Mouse (Mus musculus): ENCODE results near the gene Mt2. TPM values are rescaled to one million over a fixed set of nuclear protein-coding genes. Genes with fewer than 3 reads are reported as not detected.
"Not testable (repeated sequence)": the region's sequence is repeated elsewhere in the genome, so short reads cannot be mapped to it uniquely, and the experiment has no call there.

Gene Mt2
- polyA plus RNA-seq, 1 experiment from 2014 or later, result 26.6 TPM

DNA sequence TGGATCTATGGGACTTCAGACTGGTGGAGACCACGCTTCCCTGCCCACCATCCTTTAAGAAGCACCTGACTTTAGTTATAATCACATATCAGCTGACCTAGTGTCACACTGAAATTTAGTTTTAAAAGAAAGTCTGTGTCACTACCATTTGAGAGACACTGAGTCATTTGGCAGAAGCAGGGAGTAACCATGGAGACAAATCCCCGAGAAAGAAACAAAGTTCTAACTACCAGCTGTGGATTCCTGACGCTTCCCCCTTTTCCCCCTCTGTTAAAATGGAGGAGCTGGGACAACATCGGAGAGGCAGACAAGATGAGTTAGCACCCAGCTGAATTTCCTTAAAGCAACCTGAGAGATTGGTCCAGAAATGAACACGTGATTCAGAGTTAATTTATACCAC lies 24.2 kb upstream of the Mt2 start:
- Histone ChIP-seq H3K4me1 (peaks cover 6% of the 10 kb centered on the region; the same call in 1 of the 2 replicates), H3K9ac (no peak overlapping the region), H3K9me3 (no peaks in the 10 kb centered on the region), H3K4me2 (no peak overlapping the region), H3K36me3 (no peaks in the 10 kb centered on the region), H3K27ac (no peak overlapping the region), H3K27me3 (peaks cover 14% of the 10 kb centered on the region; the same call in 1 of the 2 replicates), H3K4me3 (no peak overlapping the region)
- no peak for ATAC-seq (ENCODE audit: borderline replicate concordance, extremely low read depth, low FRiP score, low TSS enrichment)
- 22% methylated on average over 5 of the region's 5 CpGs for WGBS

DNA sequence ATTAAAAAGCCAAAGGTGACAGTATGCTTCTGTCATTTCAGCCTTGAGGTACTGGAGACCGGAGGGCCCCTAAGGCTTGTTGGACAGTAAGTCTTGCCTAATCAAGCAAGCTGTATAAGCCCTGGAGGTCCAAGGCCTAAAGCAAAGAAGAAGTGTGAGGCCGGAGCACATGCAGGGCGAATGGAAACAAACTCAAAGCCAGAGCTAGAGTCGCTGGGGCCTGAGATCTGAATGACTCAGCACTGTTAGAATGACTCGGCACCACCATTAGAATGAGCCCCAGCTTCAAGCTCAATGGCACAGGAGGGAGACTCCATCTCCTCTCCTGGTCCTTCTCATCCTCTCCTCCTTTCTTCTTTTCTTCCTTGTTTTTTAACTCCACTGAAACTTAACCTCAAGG lies 21.5 kb upstream of the Mt2 start:
- no peak for ATAC-seq (ENCODE audit: borderline replicate concordance, extremely low read depth, low FRiP score, low TSS enrichment)
- 76% methylated on average over 5 of the region's 5 CpGs for WGBS
- H3K36me3 ChIP-seq, result no peaks in the 10 kb centered on the region

DNA sequence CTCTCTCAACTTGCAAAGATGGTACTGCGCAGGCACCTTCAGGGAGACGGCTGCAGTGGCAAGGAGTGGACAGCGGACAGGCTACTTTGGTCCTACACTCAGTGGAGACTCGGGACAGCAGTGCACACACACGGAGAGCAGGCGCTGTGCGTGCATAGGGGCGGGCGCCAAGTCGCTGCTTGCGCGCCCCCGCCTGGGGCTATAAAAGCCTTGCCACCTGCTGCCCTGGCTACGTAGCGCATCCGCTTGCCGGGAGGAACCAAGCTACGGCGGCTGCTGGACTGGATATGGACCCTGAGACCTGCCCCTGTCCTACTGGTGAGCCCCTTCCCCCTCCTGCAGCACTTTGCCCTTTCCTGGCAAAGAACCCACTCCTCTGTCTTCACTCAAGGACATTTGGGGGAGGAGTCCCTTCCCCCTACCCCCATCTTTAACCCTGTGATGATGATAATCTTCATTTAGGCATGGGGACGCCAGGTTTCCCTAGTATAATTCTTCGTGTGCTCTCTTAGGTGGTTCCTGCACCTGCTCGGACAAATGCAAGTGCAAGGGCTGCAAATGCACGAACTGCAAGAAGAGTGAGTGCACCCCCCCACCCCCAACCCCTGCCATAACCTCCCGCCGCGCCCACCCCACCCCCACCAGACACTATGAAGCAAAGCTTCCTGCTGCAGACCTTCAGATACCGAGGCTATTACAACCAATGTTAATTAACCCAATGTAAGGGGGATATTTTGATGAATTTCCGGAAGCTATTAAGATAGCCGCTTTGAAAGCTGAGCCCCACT lies 19.8 kb upstream of the Mt2 start, which contains the start of gene Mt3:
Gene Mt3, plus strand, starts transcription at position 95 of the 788 bp plus-strand sequence.
- peak; percentile 77 for ATAC-seq (ENCODE audit: borderline replicate concordance, extremely low read depth, low FRiP score, low TSS enrichment)
- Histone ChIP-seq H3K27me3 (peaks cover 14% of the 10 kb centered on the region; the same call in 1 of the 2 replicates), H3K4me1 (peaks cover 28% of the 10 kb centered on the region), H3K27ac (no peak within 1 kb of the TSS), H3K4me3 (peak within 1 kb of the TSS; percentile 23), H3K9me3 (no peaks in the 10 kb centered on the region), H3K4me2 (peak within 1 kb of the TSS; percentile 57), H3K36me3 (no peaks in the 10 kb centered on the region), H3K9ac (no peak within 1 kb of the TSS)
- WGBS, result 4% methylated on average over 29 of the region's 29 CpGs

More for the DNA sequence above, 21.5 kb upstream of the Mt2 start:
- no peak overlapping the region for H3K27ac ChIP-seq
- no peaks in the 10 kb centered on the region for H3K9me3 ChIP-seq
- peaks cover 14% of the 10 kb centered on the region; the same call in 1 of the 2 replicates for H3K27me3 ChIP-seq
- H3K9ac ChIP-seq, result no peak overlapping the region
- H3K4me3 ChIP-seq, result no peak overlapping the region
- peaks cover 24% of the 10 kb centered on the region for H3K4me1 ChIP-seq
- no peak overlapping the region for H3K4me2 ChIP-seq

DNA sequence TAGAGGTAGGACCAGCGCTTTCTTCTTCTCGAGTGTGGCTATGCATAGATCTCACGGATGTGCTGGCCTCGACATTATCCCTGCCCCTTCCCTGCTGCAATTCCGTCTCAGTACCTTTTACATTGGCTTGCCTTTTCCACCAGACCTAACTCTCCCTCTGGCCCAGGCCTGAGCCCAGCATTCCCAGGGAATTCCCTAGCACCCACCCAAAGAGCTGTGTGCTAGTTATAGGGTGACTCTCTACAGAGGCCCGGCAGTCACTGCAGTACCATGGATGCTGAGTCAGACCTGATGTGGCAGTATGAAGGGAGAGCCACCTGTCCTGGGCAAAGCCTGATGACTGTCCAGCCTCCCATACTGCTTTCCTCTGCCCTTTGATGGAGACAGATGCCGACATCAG lies 19.0 kb upstream of the Mt2 start:
- Histone ChIP-seq H3K4me1 (peaks cover 28% of the 10 kb centered on the region), H3K27me3 (peaks cover 14% of the 10 kb centered on the region; the same call in 1 of the 2 replicates), H3K9ac (no peak overlapping the region), H3K4me2 (peak overlapping the region; percentile 57), H3K4me3 (no peak overlapping the region), H3K27ac (no peak overlapping the region), H3K9me3 (no peaks in the 10 kb centered on the region), H3K36me3 (no peaks in the 10 kb centered on the region)
- ATAC-seq (ENCODE audit: borderline replicate concordance, extremely low read depth, low FRiP score, low TSS enrichment), result no peak
- WGBS, result 30% methylated on average over 7 of the region's 7 CpGs

DNA sequence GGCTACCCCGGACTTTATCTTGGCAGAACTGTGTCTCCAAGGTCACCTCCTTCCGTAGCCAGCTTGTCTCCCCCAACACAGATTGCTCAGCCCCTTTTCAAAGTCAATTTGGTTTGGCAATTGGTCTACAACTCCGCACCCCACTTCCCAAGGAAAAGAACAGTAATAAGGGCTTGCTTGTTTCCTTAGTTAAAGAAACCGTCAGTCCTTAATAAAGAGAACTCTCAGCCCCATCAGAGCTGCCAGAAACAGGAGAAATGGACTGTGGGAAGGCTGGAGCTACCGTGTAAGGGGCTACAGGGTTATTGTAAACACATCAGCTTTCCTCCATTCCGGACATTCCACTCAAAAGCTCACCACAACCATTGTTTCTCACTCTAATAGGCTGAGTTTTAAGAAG lies 17.9 kb upstream of the Mt2 start:
- Histone ChIP-seq H3K27ac (no peak overlapping the region), H3K9me3 (no peaks in the 10 kb centered on the region), H3K9ac (no peak overlapping the region), H3K36me3 (no peaks in the 10 kb centered on the region), H3K4me3 (no peak overlapping the region), H3K4me1 (peaks cover 28% of the 10 kb centered on the region), H3K4me2 (no peak overlapping the region), H3K27me3 (peaks cover 14% of the 10 kb centered on the region; the same call in 1 of the 2 replicates)
- ATAC-seq (ENCODE audit: borderline replicate concordance, extremely low read depth, low FRiP score, low TSS enrichment), result no peak
- WGBS, result 20% methylated on average over 6 of the region's 6 CpGs

DNA sequence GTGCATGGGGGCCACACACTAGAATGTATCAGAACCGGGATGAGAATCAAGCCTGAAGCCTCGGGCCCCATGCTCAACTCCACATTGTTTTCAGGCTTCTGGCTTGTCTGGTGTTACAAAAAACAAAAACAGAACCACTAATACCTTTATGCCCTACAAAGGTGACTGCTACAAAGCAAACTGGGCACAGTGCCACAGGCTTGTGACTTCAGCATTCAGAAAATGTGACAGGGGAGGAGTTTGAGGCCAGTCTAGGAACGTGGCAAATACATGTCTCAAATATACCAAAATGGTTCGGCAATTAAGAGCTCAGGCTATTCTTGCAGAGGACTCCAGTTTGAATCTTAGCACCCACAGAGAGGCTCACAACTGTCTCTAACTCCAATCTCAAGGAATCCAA lies 16.4 kb upstream of the Mt2 start:
- 63% methylated on average over 4 of the region's 4 CpGs for WGBS
- no peak overlapping the region for H3K4me3 ChIP-seq
- no peak overlapping the region for H3K9ac ChIP-seq
- H3K27ac ChIP-seq, result no peak overlapping the region
- no peaks in the 10 kb centered on the region for H3K36me3 ChIP-seq
- no peak overlapping the region for H3K4me2 ChIP-seq
- H3K4me1 ChIP-seq, result peaks cover 28% of the 10 kb centered on the region
- peaks cover 14% of the 10 kb centered on the region; the same call in 1 of the 2 replicates for H3K27me3 ChIP-seq
- ATAC-seq (ENCODE audit: borderline replicate concordance, extremely low read depth, low FRiP score, low TSS enrichment), result no peak
- no peaks in the 10 kb centered on the region for H3K9me3 ChIP-seq

DNA sequence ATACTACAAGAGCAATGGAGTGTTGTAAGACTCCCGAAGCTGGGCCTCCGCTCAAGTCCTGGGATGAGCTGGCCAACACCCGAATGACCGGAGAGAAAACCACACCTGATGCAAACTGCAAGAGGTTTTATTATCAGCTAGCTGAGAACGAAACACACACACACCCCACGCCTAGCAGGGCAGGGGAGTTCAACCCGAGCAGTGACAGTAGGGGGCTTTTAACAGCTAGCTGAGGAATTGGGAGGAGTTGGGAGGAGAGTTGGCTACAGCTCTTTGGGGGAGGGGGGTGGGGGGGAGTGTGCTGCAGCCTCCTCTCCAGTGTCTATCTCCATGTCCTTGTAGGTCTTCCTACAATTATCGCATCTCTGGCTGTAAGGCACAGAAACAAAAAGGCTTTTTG lies 6.7 kb upstream of the Mt2 start:
- WGBS, result 59% methylated on average over 8 of the region's 8 CpGs
- H3K4me1 ChIP-seq; H3K4me2 ChIP-seq; H3K4me3 ChIP-seq; H3K9ac ChIP-seq; H3K27ac ChIP-seq; H3K9me3 ChIP-seq; ATAC-seq (ENCODE audit: borderline replicate concordance, extremely low read depth, low FRiP score, low TSS enrichment); H3K36me3 ChIP-seq: not testable (repeated sequence)
- H3K27me3 ChIP-seq, result peaks cover 13% of the 10 kb centered on the region

DNA sequence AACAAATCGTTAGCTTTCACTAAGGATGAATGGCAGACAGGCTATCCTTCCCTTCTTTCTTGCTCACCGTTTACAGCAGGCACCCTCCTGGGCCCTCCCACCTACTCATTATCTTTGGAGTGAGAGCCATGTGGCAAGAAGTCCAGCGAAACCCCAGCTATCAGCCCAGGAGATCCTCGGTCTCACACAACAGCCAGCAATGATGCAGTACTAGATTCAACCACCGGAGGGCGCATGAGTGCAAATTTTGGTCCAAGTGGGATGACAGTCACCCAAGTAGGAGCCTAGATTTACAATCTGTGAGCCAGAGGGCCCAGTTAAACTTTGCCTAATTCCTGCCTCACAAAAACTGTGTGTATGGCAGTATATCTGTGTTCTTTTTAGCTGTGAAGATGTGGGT lies 5.2 kb upstream of the Mt2 start:
- no peak overlapping the region for H3K4me3 ChIP-seq
- no peaks in the 10 kb centered on the region for H3K9me3 ChIP-seq
- no peak overlapping the region for H3K27ac ChIP-seq
- no peak overlapping the region for H3K9ac ChIP-seq
- H3K4me1 ChIP-seq, result peaks cover 14% of the 10 kb centered on the region
- no peak for ATAC-seq (ENCODE audit: borderline replicate concordance, extremely low read depth, low FRiP score, low TSS enrichment)
- peaks cover 28% of the 10 kb centered on the region for H3K27me3 ChIP-seq
- 9% methylated on average over 6 of the region's 6 CpGs for WGBS
- H3K4me2 ChIP-seq, result no peak overlapping the region
- no peaks in the 10 kb centered on the region for H3K36me3 ChIP-seq

DNA sequence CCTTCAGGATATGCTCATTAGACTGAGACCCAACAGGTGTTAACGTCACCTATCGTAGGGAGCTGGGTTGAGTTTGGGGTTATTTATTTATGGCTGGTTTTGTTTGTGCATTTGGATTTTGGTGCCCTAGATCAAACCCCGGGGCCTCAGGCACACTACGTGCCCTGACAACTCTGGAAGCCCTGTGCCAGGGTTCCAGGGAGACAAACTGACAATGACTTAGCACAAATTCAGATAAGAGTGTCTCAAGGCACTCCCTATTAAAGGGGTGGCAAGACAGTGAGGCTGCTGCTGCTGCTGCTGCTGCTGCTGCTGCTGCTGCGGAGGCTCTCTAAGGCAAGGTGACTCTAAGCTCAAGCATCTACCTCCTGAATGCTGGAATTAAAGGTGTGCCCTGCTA lies 2.9 kb upstream of the Mt2 start:
- Histone ChIP-seq H3K9ac (no peak overlapping the region), H3K9me3 (no peaks in the 10 kb centered on the region), H3K4me2 (no peak overlapping the region), H3K27ac (no peak overlapping the region), H3K4me3 (no peak overlapping the region), H3K27me3 (peaks cover 51% of the 10 kb centered on the region), H3K4me1 (peaks cover 26% of the 10 kb centered on the region), H3K36me3 (no peaks in the 10 kb centered on the region)
- no peak for ATAC-seq (ENCODE audit: borderline replicate concordance, extremely low read depth, low FRiP score, low TSS enrichment)
- 83% methylated on average over 5 of the region's 5 CpGs for WGBS

DNA sequence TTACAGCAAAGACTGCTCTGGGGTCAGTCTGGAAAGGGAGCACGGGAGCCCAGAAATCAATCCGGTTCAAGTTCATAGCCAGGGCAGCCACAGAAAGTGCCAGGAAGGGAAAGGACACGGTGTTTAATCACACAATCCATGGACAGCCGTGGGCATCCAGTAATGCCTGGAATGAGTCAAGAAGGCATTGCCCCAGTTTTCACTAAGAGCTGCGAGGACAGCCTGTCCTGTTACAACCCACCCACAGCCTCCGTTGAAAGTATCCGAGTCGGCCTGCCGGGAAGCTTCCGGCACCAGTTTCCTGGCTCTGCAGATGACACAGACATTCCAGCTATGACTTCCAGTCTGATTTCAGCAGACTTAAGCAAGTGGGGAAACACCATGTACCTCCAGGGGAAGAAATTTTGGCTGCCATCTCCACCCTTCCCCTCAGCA lies 1.1 kb upstream of the Mt2 start:
- Histone ChIP-seq H3K27me3 (peaks cover 68% of the 10 kb centered on the region), H3K9ac (no peak overlapping the region)

DNA sequence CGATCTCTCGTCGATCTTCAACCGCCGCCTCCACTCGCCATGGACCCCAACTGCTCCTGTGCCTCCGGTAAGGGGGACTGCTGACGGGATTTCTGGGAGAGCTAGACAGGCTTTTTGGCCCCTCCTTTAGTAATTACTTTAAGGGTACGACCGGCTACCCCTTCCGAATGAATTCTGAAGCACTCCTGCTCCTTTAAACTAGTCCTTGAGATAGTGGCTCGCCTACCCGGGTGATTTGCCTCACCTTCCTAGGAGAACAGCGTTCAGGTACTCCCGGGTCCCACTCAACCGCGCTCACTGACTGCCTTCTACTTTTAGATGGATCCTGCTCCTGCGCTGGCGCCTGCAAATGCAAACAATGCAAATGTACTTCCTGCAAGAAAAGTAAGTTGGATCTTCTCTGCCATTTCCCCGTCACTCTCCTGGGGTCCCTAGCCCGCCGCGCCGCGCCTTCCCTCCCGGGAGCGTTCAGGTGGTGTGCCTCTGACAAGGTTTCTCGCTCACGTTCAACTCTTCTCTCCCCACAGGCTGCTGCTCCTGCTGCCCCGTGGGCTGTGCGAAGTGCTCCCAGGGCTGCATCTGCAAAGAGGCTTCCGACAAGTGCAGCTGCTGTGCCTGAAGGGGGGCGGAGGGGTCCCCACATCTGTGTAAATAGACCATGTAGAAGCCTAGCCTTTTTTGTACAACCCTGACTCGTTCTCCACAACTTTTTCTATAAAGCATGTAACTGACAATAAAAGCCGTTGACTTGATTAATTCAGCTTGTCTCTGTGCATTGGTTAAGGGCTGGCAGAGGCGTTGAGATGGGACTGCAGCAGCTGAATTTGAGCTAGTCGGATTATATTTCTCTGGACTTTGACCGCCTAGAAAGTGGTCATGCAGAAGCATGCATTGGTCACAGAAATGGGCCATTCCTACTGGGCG lies 607 bp downstream of the Mt2 start:
- peaks cover 85% of the 10 kb centered on the region for H3K27me3 ChIP-seq
- peak overlapping the region; percentile 46 for H3K4me3 ChIP-seq
- no peaks in the 10 kb centered on the region for H3K9me3 ChIP-seq
- 0 out of 2 replicates have a peak overlapping the region, but pooled peaks have one; percentile 40 for H3K9ac ChIP-seq
- WGBS, result 2% methylated on average over 39 of the region's 39 CpGs
- no peak for ATAC-seq (ENCODE audit: borderline replicate concordance, extremely low read depth, low FRiP score, low TSS enrichment)
- no peaks in the 10 kb centered on the region for H3K36me3 ChIP-seq
- H3K4me1 ChIP-seq, result peaks cover 24% of the 10 kb centered on the region
- H3K4me2 ChIP-seq, result peak overlapping the region; percentile 92
- H3K27ac ChIP-seq, result 0 out of 2 replicates have a peak overlapping the region, but pooled peaks have one; percentile 37

More for the DNA sequence above, 1.1 kb upstream of the Mt2 start:
- Histone ChIP-seq H3K4me3 (peak overlapping the region; percentile 46), H3K4me1 (peaks cover 26% of the 10 kb centered on the region), H3K27ac (no peak overlapping the region), H3K36me3 (no peaks in the 10 kb centered on the region), H3K4me2 (peak overlapping the region; percentile 92), H3K9me3 (no peaks in the 10 kb centered on the region)
- 37% methylated on average over 10 of the region's 10 CpGs for WGBS
- ATAC-seq (ENCODE audit: borderline replicate concordance, extremely low read depth, low FRiP score, low TSS enrichment), result no peak
